Mouse (Mus musculus): Measurements from ENCODE around the gene Zfp568. TPM values are rescaled to one million over a fixed set of nuclear protein-coding genes. Genes with fewer than 3 reads are reported as not detected.

The Zfp568 gene
- total and polyA plus RNA-seq, 3 experiments, result 10.6 to 12.6 (median 11.5) TPM

DNA sequence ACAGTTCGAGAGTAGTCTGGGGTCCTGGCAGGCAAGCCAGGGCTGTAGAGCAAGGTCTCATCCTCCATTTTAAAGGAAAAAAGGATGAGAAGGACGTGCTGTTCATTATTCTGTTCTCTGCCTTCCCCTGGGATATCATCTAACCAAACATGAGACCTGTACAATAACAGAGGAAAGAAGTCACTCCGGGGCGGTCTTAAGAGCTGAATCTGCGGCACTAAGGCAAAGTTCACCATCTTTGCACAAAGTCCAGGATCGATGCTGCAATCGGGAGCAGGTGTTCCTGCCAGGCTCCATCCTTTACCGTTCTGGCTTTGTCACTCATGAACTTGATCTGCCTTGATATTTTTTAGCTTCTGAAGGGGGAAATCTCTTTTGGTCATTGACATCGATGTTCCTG is 13.1 kb upstream of the Zfp568 start:
- TF ChIP-seq MAFK (IDR thresholded peaks at IDR 0.05; ENCODE audit: insufficient replicate concordance, low read length), result no peak
- TF ChIP-seq RAD21 (IDR thresholded peaks at IDR 0.05; ENCODE audit: low read depth, low read length), result no peak
- TF ChIP-seq E2F4 (IDR thresholded peaks at IDR 0.05; ENCODE audit: insufficient replicate concordance, low read depth, low read length), result no peak
- no peak for TF ChIP-seq MEF2A (IDR thresholded peaks at IDR 0.05; ENCODE audit: borderline replicate concordance, low read depth, low read length)
- in situ Hi-C loops (cut with MboI; ENCODE audit: low pct_ligation_motif_present, low pct_unique_long_range_greater_than_20kb, low sequenced_read_pairs), result no loop called here

DNA sequence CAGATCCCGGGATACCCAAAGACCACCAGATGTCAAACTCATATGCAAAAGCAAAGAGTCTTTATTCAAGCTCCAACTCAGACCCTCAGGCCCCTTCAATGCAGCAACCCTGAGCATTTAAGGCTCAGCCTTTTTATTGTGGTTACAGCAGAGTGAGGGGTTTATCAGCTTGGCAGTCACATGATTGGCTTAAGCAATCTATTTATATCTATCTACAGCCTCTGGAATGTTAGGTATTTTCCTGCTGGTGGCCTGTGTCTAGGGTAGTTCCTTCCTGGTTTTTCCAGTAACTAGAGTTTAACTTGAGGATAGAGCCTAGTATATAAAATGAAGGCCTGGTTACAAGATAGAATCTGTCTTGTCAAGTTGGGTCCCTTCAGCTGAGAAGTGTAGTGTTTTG is 3.0 kb upstream of the Zfp568 start:
- Histone ChIP-seq H3K36me3 (replicated peaks in 1 of 2; ENCODE audit: control insufficient read depth in 1 of 2, insufficient read depth in 1 of 2, low read length in 1 of 2) (peaks cover 3% of the 10 kb centered on the region in 2 experiments), H3K27me3 (replicated peaks) (no peaks in the 10 kb centered on the region), H3K9me3 (replicated peaks; ENCODE audit: low read length) (no peaks in the 10 kb centered on the region), H3K4me3 (replicated peaks in 1 of 3; ENCODE audit: low read depth in 2 of 3, low read length in 2 of 3, poor library complexity in 1 of 3) (no peak overlapping the region), H3K27ac (ENCODE audit: insufficient read depth, low read depth) (no peak overlapping the region), H3K4me2 (ENCODE audit: insufficient read depth, low read depth, poor library complexity, severe bottlenecking) (no peak overlapping the region), H3K4me1 (ENCODE audit: control insufficient read depth in 1 of 2, insufficient read depth in 2 of 2) (peaks cover 4 to 15% of the 10 kb centered on the region in 2 experiments; a peak in 2 of 4 replicates), H3K9ac (ENCODE audit: insufficient read depth, low read depth) (no peak overlapping the region), H3K79me2 (replicated peaks; ENCODE audit: control insufficient read depth, extremely low read depth, insufficient read depth, poor library complexity, severe bottlenecking) (peaks cover 11% of the 10 kb centered on the region)
- in situ Hi-C loops (cut with MboI; ENCODE audit: low pct_ligation_motif_present, low pct_unique_long_range_greater_than_20kb, low sequenced_read_pairs), result no loop called here
- no peak for TF ChIP-seq GABPA (IDR thresholded peaks at IDR 0.05; ENCODE audit: insufficient replicate concordance, low read depth, low read length)
- TF ChIP-seq SMC3 (IDR thresholded peaks at IDR 0.05; ENCODE audit: low read depth, low read length), result no peak
- TF ChIP-seq MAFK (IDR thresholded peaks at IDR 0.05; ENCODE audit: insufficient replicate concordance, low read length), result no peak
- no peak for TF ChIP-seq CHD2 (IDR thresholded peaks at IDR 0.05; ENCODE audit: low read length)
- no peak for TF ChIP-seq TBP (conservative IDR thresholded peaks at IDR 0.05; ENCODE audit: low read depth, low read length)
- no peak for DNase-seq (ENCODE audit: extremely low read depth)
- dilution Hi-C loops (cut with MboI; ENCODE audit: extremely low pct_ligation_motif_present, extremely low pct_unique_long_range_greater_than_20kb, low sequenced_read_pairs), result no loop called here

More for the DNA sequence above, 13.1 kb upstream of the Zfp568 start:
- H3K27ac ChIP-seq (ENCODE audit: insufficient read depth, low read depth), result no peak overlapping the region
- no peak overlapping the region for H3K4me3 ChIP-seq (replicated peaks in 1 of 3; ENCODE audit: low read depth in 2 of 3, low read length in 2 of 3, poor library complexity in 1 of 3)
- H3K9me3 ChIP-seq (replicated peaks; ENCODE audit: low read length), result peaks cover 2% of the 10 kb centered on the region
- H3K4me1 ChIP-seq (ENCODE audit: control insufficient read depth in 1 of 2, insufficient read depth in 2 of 2), result no peaks in the 10 kb centered on the region
- no peaks in the 10 kb centered on the region for H3K79me2 ChIP-seq (replicated peaks; ENCODE audit: control insufficient read depth, extremely low read depth, insufficient read depth, poor library complexity, severe bottlenecking)
- H3K27me3 ChIP-seq (replicated peaks), result no peaks in the 10 kb centered on the region
- no peak for DNase-seq (ENCODE audit: extremely low read depth)
- no peaks in the 10 kb centered on the region for H3K36me3 ChIP-seq (replicated peaks in 1 of 2; ENCODE audit: control insufficient read depth in 1 of 2, insufficient read depth in 1 of 2, low read length in 1 of 2)
- no peak overlapping the region for H3K9ac ChIP-seq (ENCODE audit: insufficient read depth, low read depth)
- dilution Hi-C loops (cut with MboI; ENCODE audit: extremely low pct_ligation_motif_present, extremely low pct_unique_long_range_greater_than_20kb, low sequenced_read_pairs), result no loop called here
- no peak overlapping the region for H3K4me2 ChIP-seq (ENCODE audit: insufficient read depth, low read depth, poor library complexity, severe bottlenecking)

DNA sequence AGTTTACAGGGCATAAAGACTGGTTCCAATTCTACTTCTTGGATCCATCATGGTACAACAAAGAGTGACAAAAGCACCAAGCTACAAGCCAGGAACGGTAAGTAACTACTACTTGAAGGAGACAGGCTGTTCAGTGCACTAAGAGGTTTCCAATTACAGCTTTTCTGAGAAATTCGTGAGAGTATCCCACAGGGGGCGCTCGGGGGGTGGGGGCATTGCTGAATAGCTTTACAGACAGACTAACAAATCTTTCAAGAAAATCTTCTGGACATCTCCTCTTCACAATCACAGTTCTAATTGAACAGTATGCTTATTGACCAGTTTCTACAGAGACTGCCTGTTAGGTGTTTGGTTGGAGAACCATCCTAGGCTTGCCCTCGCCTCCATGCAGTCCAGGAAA is 2.3 kb upstream of the Zfp568 start:
- DNase-seq (ENCODE audit: extremely low read depth), result no peak
- TF ChIP-seq ZNF384 (IDR thresholded peaks at IDR 0.05; ENCODE audit: low read depth, low read length) (no peak), CTCF (conservative IDR thresholded peaks at IDR 0.05 in 1 of 2, IDR thresholded peaks at IDR 0.05 in 1 of 2; ENCODE audit: low read depth in 2 of 2, low read length in 2 of 2) (peak in 1 of 2 experiments; percentile 53; a peak in 2 of 4 replicates)
- dilution Hi-C loops (cut with MboI; ENCODE audit: extremely low pct_ligation_motif_present, extremely low pct_unique_long_range_greater_than_20kb, low sequenced_read_pairs), result no loop called here
- H3K4me1 ChIP-seq (ENCODE audit: control insufficient read depth in 1 of 2, insufficient read depth in 2 of 2), result peaks cover 4 to 22% of the 10 kb centered on the region in 2 experiments; a peak in 2 of 4 replicates
- peaks cover 7 to 10% of the 10 kb centered on the region in 2 experiments for H3K36me3 ChIP-seq (replicated peaks in 1 of 2; ENCODE audit: control insufficient read depth in 1 of 2, insufficient read depth in 1 of 2, low read length in 1 of 2)
- no peaks in the 10 kb centered on the region for H3K27me3 ChIP-seq (replicated peaks)
- H3K9ac ChIP-seq (ENCODE audit: insufficient read depth, low read depth), result no peak overlapping the region
- H3K4me3 ChIP-seq (replicated peaks in 1 of 3; ENCODE audit: low read depth in 2 of 3, low read length in 2 of 3, poor library complexity in 1 of 3), result no peak overlapping the region
- no peak overlapping the region for H3K4me2 ChIP-seq (ENCODE audit: insufficient read depth, low read depth, poor library complexity, severe bottlenecking)
- no peak overlapping the region for H3K27ac ChIP-seq (ENCODE audit: insufficient read depth, low read depth)
- in situ Hi-C loops (cut with MboI; ENCODE audit: low pct_ligation_motif_present, low pct_unique_long_range_greater_than_20kb, low sequenced_read_pairs), result no loop called here
- peaks cover 18% of the 10 kb centered on the region for H3K79me2 ChIP-seq (replicated peaks; ENCODE audit: control insufficient read depth, extremely low read depth, insufficient read depth, poor library complexity, severe bottlenecking)
- H3K9me3 ChIP-seq (replicated peaks; ENCODE audit: low read length), result no peaks in the 10 kb centered on the region

All from CH12.LX (cell line).